Mouse (Mus musculus): Measurements from ENCODE around the gene Pde3b.

DNA sequence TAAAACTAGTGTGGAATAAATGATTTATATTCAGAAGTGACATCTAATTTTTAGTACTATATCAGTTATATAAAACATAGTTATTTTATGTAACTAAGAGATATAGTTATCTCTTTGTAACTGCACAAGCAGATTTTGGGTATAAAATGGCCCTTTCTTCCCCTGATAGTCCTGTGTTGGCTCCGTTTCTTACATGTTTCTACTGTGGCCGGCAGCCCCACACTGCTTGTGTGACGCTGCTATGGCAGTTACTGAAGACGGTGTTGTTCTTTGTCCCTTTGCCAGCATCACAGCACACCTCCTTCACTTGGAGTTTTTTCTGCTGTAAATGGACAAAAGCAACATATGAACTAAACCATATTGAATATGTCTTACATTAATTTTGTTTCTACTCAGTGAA lies 41.8 kb downstream of the Pde3b start:
- TF ChIP-seq EP300 (IDR thresholded peaks at IDR 0.05; ENCODE audit: low read depth) (no peak), CTCF (IDR thresholded peaks at IDR 0.05; ENCODE audit: low read depth) (no peak)
